Mouse (Mus musculus) 416B (cell line): ENCODE measurements around the gene Exosc6.
A peak's percentile ranks its signal among the peaks of the same experiment; 100 is the strongest.
"Not testable (repeated sequence)": the region's sequence is repeated elsewhere in the genome, so short reads cannot be mapped to it uniquely, and the experiment has no call there.

Experiments
- DNase-seq: peaks from one replicate; pipeline ENCODE4 v3.0.0; 2011; ENCODE audit warnings: low read depth

Gene Exosc6

GRCm38 (mm10) chr8:111056158-111056663 lies at the start of gene Exosc6:
Gene Exosc6 (plus strand): TSS chr8:111056339.
- peak; percentile 94 for DNase-seq

- DNase-seq: not testable (repeated sequence)
Observed at GRCm38 (mm10) chr8:111010230-111010991, 45.7 kb upstream of the Exosc6 start.

GRCm38 (mm10) chr8:111026609-111027008 lies 29.5 kb upstream of the Exosc6 start:
- DNase-seq: not testable (repeated sequence)

GRCm38 (mm10) chr8:111027391-111027937 lies 28.7 kb upstream of the Exosc6 start:
- DNase-seq: peak; percentile 84

GRCm38 (mm10) chr8:111029589-111029988 lies 26.6 kb upstream of the Exosc6 start:
- DNase-seq: peak; percentile 85

- no peak for DNase-seq
Observed at GRCm38 (mm10) chr8:111030045-111030444, 26.1 kb upstream of the Exosc6 start.

GRCm38 (mm10) chr8:111031572-111031971 lies 24.6 kb upstream of the Exosc6 start, which contains the start of gene Ddx19b:
Gene Ddx19b (minus strand): TSS chr8:111031751.
- DNase-seq: no peak

- no peak for DNase-seq
Observed at GRCm38 (mm10) chr8:111032916-111033315, 23.2 kb upstream of the Exosc6 start, which contains the start of gene Aars. Gene Aars (plus strand): TSS chr8:111033144.

- peak; percentile 100 for DNase-seq
Observed at GRCm38 (mm10) chr8:111033482-111034215, 22.5 kb upstream of the Exosc6 start.

GRCm38 (mm10) chr8:111034276-111034675 lies 21.9 kb upstream of the Exosc6 start:
- DNase-seq: no peak

GRCm38 (mm10) chr8:111036591-111036990 lies 19.5 kb upstream of the Exosc6 start:
- no peak for DNase-seq

GRCm38 (mm10) chr8:111042546-111042945 lies 13.6 kb upstream of the Exosc6 start:
- DNase-seq: no peak

GRCm38 (mm10) chr8:111044003-111044734 lies 12.0 kb upstream of the Exosc6 start:
- DNase-seq: peak; percentile 28

GRCm38 (mm10) chr8:111048694-111049093 lies 7.4 kb upstream of the Exosc6 start:
- DNase-seq: peak; percentile 51

GRCm38 (mm10) chr8:111049106-111049505 lies 7.0 kb upstream of the Exosc6 start:
- DNase-seq: no peak

GRCm38 (mm10) chr8:111053827-111054518 lies 2.2 kb upstream of the Exosc6 start:
- no peak for DNase-seq

- DNase-seq: no peak
Observed at GRCm38 (mm10) chr8:111055031-111055634, 1.0 kb upstream of the Exosc6 start.

- DNase-seq: no peak
Observed at GRCm38 (mm10) chr8:111055661-111056060, 478 bp upstream of the Exosc6 start.

- DNase-seq: peak; percentile 28
Observed at GRCm38 (mm10) chr8:111056691-111057293, 653 bp downstream of the Exosc6 start.

GRCm38 (mm10) chr8:111058946-111059572 lies 2.9 kb downstream of the Exosc6 start:
- no peak for DNase-seq
